Mouse (Mus musculus): ENCODE data around the gene Btn2a2. TPM values are rescaled to one million over a fixed set of nuclear protein-coding genes. Genes with fewer than 3 reads are reported as not detected.

Btn2a2 gene
- polyA plus RNA-seq, 1 experiment from 2014 or later, result 0.14 TPM

- ATAC-seq, result no peak
- H3K27ac ChIP-seq (ENCODE audit: low read depth, low read length), result no peak overlapping the region
- H3K9ac ChIP-seq (ENCODE audit: low read depth, low read length), result no peak overlapping the region
- no peaks in the 10 kb centered on the region for H3K36me3 ChIP-seq (ENCODE audit: control insufficient read depth, insufficient read depth, low read length)
- H3K4me3 ChIP-seq (ENCODE audit: low read length), result no peak overlapping the region
- no peaks in the 10 kb centered on the region for H3K27me3 ChIP-seq (replicated peaks; ENCODE audit: control insufficient read depth, insufficient read depth, low read length)
- WGBS, result 42% methylated on average over 5 of the region's 5 CpGs
- no peaks in the 10 kb centered on the region for H3K9me3 ChIP-seq (ENCODE audit: control insufficient read depth, low read length)
- no peak overlapping the region for H3K4me2 ChIP-seq (ENCODE audit: low read length)
- H3K4me1 ChIP-seq (ENCODE audit: control insufficient read depth, insufficient read depth, low read depth, low read length), result peaks cover 5% of the 10 kb centered on the region; the same call in 1 of the 2 replicates
These were observed 35.3 kb upstream of the Btn2a2 start for GRCm38 (mm10) chr13:23523976-23524375.

- under 1% methylated on average over 14 of the region's 14 CpGs for WGBS
- Histone ChIP-seq H3K4me2 (ENCODE audit: low read length) (peak overlapping the region; percentile 47), H3K9me3 (ENCODE audit: control insufficient read depth, low read length) (no peaks in the 10 kb centered on the region), H3K27ac (ENCODE audit: low read depth, low read length) (no peak overlapping the region), H3K9ac (ENCODE audit: low read depth, low read length) (no peak overlapping the region), H3K4me3 (ENCODE audit: low read length) (0 out of 2 replicates have a peak overlapping the region, but pooled peaks have one; percentile 14), H3K36me3 (ENCODE audit: control insufficient read depth, insufficient read depth, low read length) (no peaks in the 10 kb centered on the region), H3K27me3 (replicated peaks; ENCODE audit: control insufficient read depth, insufficient read depth, low read length) (no peaks in the 10 kb centered on the region), H3K4me1 (ENCODE audit: control insufficient read depth, insufficient read depth, low read depth, low read length) (peaks cover 2% of the 10 kb centered on the region; the same call in 1 of the 2 replicates)
- 0 out of 2 replicates have a peak, but pooled peaks have one; percentile 44 for ATAC-seq
These were observed 33.0 kb upstream of the Btn2a2 start for GRCm38 (mm10) chr13:23521703-23522102.

- peak; percentile 41 for ATAC-seq
- Histone ChIP-seq H3K4me3 (ENCODE audit: low read length) (peak overlapping the region; percentile 45), H3K4me1 (ENCODE audit: control insufficient read depth, insufficient read depth, low read depth, low read length) (peaks cover 2% of the 10 kb centered on the region; the same call in 1 of the 2 replicates), H3K36me3 (ENCODE audit: control insufficient read depth, insufficient read depth, low read length) (no peaks in the 10 kb centered on the region), H3K4me2 (ENCODE audit: low read length) (peak overlapping the region; percentile 78), H3K27ac (ENCODE audit: low read depth, low read length) (no peak overlapping the region), H3K9me3 (ENCODE audit: control insufficient read depth, low read length) (no peaks in the 10 kb centered on the region), H3K27me3 (replicated peaks; ENCODE audit: control insufficient read depth, insufficient read depth, low read length) (no peaks in the 10 kb centered on the region), H3K9ac (ENCODE audit: low read depth, low read length) (no peak overlapping the region)
- under 1% methylated on average over 10 of the region's 10 CpGs for WGBS
These were observed 30.8 kb upstream of the Btn2a2 start for GRCm38 (mm10) chr13:23519416-23519815.

GRCm38 (mm10) chr13:23518885-23519284 is 30.2 kb upstream of the Btn2a2 start:
- WGBS, result 0% methylated on average over 6 of the region's 6 CpGs
- Histone ChIP-seq H3K9me3 (ENCODE audit: control insufficient read depth, low read length) (no peaks in the 10 kb centered on the region), H3K36me3 (ENCODE audit: control insufficient read depth, insufficient read depth, low read length) (no peaks in the 10 kb centered on the region), H3K4me3 (ENCODE audit: low read length) (peak overlapping the region; percentile 45), H3K27me3 (replicated peaks; ENCODE audit: control insufficient read depth, insufficient read depth, low read length) (no peaks in the 10 kb centered on the region), H3K4me2 (ENCODE audit: low read length) (peak overlapping the region; percentile 78), H3K27ac (ENCODE audit: low read depth, low read length) (no peak overlapping the region), H3K4me1 (ENCODE audit: control insufficient read depth, insufficient read depth, low read depth, low read length) (peaks cover 2% of the 10 kb centered on the region; the same call in 1 of the 2 replicates), H3K9ac (ENCODE audit: low read depth, low read length) (no peak overlapping the region)
- 0 out of 2 replicates have a peak, but pooled peaks have one; percentile 31 for ATAC-seq

- Histone ChIP-seq H3K4me3 (ENCODE audit: low read length) (peak overlapping the region; percentile 45), H3K27me3 (replicated peaks; ENCODE audit: control insufficient read depth, insufficient read depth, low read length) (no peaks in the 10 kb centered on the region), H3K4me1 (ENCODE audit: control insufficient read depth, insufficient read depth, low read depth, low read length) (peaks cover 2% of the 10 kb centered on the region; the same call in 1 of the 2 replicates), H3K9ac (ENCODE audit: low read depth, low read length) (peak overlapping the region; percentile 27; the same call in 1 of the 2 replicates), H3K9me3 (ENCODE audit: control insufficient read depth, low read length) (no peaks in the 10 kb centered on the region), H3K4me2 (ENCODE audit: low read length) (peak overlapping the region; percentile 78), H3K36me3 (ENCODE audit: control insufficient read depth, insufficient read depth, low read length) (no peaks in the 10 kb centered on the region), H3K27ac (ENCODE audit: low read depth, low read length) (no peak overlapping the region)
- ATAC-seq, result no peak
- WGBS, result 0% methylated on average over 6 of the region's 6 CpGs
These were observed 29.6 kb upstream of the Btn2a2 start for GRCm38 (mm10) chr13:23518295-23518603.

- peak overlapping the region; percentile 64; the same call in 1 of the 2 replicates for H3K27ac ChIP-seq (ENCODE audit: low read depth, low read length)
These were observed 29.1 kb upstream of the Btn2a2 start for GRCm38 (mm10) chr13:23517603-23518294.

GRCm38 (mm10) chr13:23516822-23517602 is 28.4 kb upstream of the Btn2a2 start:
- peak overlapping the region; percentile 64; the same call in 1 of the 2 replicates for H3K27ac ChIP-seq (ENCODE audit: low read depth, low read length)
- 1% methylated on average over 19 of the region's 19 CpGs for WGBS
- peaks cover 2% of the 10 kb centered on the region; the same call in 1 of the 2 replicates for H3K4me1 ChIP-seq (ENCODE audit: control insufficient read depth, insufficient read depth, low read depth, low read length)
- no peaks in the 10 kb centered on the region for H3K27me3 ChIP-seq (replicated peaks; ENCODE audit: control insufficient read depth, insufficient read depth, low read length)
- H3K9ac ChIP-seq (ENCODE audit: low read depth, low read length), result peak overlapping the region; percentile 47; the same call in 1 of the 2 replicates
- no peaks in the 10 kb centered on the region for H3K36me3 ChIP-seq (ENCODE audit: control insufficient read depth, insufficient read depth, low read length)
- peak overlapping the region; percentile 45 for H3K4me3 ChIP-seq (ENCODE audit: low read length)
- peak overlapping the region; percentile 78 for H3K4me2 ChIP-seq (ENCODE audit: low read length)
- peak; percentile 70; the same call in 1 of the 2 replicates for ATAC-seq
- H3K9me3 ChIP-seq (ENCODE audit: control insufficient read depth, low read length), result no peaks in the 10 kb centered on the region

More at GRCm38 (mm10) chr13:23517603-23518294, 29.1 kb upstream of the Btn2a2 start:
- Histone ChIP-seq H3K4me3 (ENCODE audit: low read length) (peak overlapping the region; percentile 45), H3K4me1 (ENCODE audit: control insufficient read depth, insufficient read depth, low read depth, low read length) (peaks cover 2% of the 10 kb centered on the region; the same call in 1 of the 2 replicates), H3K36me3 (ENCODE audit: control insufficient read depth, insufficient read depth, low read length) (no peaks in the 10 kb centered on the region), H3K9me3 (ENCODE audit: control insufficient read depth, low read length) (no peaks in the 10 kb centered on the region), H3K4me2 (ENCODE audit: low read length) (peak overlapping the region; percentile 78), H3K27me3 (replicated peaks; ENCODE audit: control insufficient read depth, insufficient read depth, low read length) (no peaks in the 10 kb centered on the region), H3K9ac (ENCODE audit: low read depth, low read length) (peak overlapping the region; percentile 47)
- ATAC-seq, result peak; percentile 88
- WGBS, result under 1% methylated on average over 27 of the region's 27 CpGs

- Histone ChIP-seq H3K4me1 (ENCODE audit: control insufficient read depth, insufficient read depth, low read depth, low read length) (peaks cover 2% of the 10 kb centered on the region; the same call in 1 of the 2 replicates), H3K4me3 (ENCODE audit: low read length) (peak overlapping the region; percentile 45), H3K36me3 (ENCODE audit: control insufficient read depth, insufficient read depth, low read length) (no peaks in the 10 kb centered on the region), H3K27me3 (replicated peaks; ENCODE audit: control insufficient read depth, insufficient read depth, low read length) (no peaks in the 10 kb centered on the region), H3K9ac (ENCODE audit: low read depth, low read length) (peak overlapping the region; percentile 54), H3K27ac (ENCODE audit: low read depth, low read length) (no peak overlapping the region), H3K9me3 (ENCODE audit: control insufficient read depth, low read length) (no peaks in the 10 kb centered on the region), H3K4me2 (ENCODE audit: low read length) (peak overlapping the region; percentile 79)
- WGBS, result 56% methylated on average over 15 of the region's 15 CpGs
- ATAC-seq, result no peak
These were observed 27.4 kb upstream of the Btn2a2 start for GRCm38 (mm10) chr13:23515826-23516620.

All from hindbrain, embryonic 16.5 days (tissue).